Mouse (Mus musculus): ENCODE results near the gene Cdr2l.
"Not testable (repeated sequence)": the region's sequence is repeated elsewhere in the genome, so short reads cannot be mapped to it uniquely, and the experiment has no call there.

Gene Cdr2l

GRCm38 (mm10) chr11:115372015-115372414 lies 9.7 kb upstream of the Cdr2l start:
- DNase-seq: no peak

GRCm38 (mm10) chr11:115372737-115373136 lies 9.0 kb upstream of the Cdr2l start:
- DNase-seq: no peak

GRCm38 (mm10) chr11:115373805-115374694 lies 7.7 kb upstream of the Cdr2l start:
- no peak for DNase-seq

GRCm38 (mm10) chr11:115374695-115375425 lies 6.9 kb upstream of the Cdr2l start:
- DNase-seq: no peak

GRCm38 (mm10) chr11:115376722-115377121 lies 5.0 kb upstream of the Cdr2l start:
- no peak for DNase-seq

GRCm38 (mm10) chr11:115377254-115377653 lies 4.5 kb upstream of the Cdr2l start:
- DNase-seq: no peak

GRCm38 (mm10) chr11:115377854-115378253 lies 3.9 kb upstream of the Cdr2l start:
- no peak for DNase-seq

- no peak for DNase-seq
Observed at GRCm38 (mm10) chr11:115381276-115381675, 440 bp upstream of the Cdr2l start.

- no peak for DNase-seq
Observed at GRCm38 (mm10) chr11:115382891-115383290, 1.2 kb downstream of the Cdr2l start.

- DNase-seq: no peak
Observed at GRCm38 (mm10) chr11:115383701-115384474, 2.2 kb downstream of the Cdr2l start.

- DNase-seq: no peak
Observed at GRCm38 (mm10) chr11:115384587-115384986, 2.9 kb downstream of the Cdr2l start.

GRCm38 (mm10) chr11:115386859-115387258 lies 5.1 kb downstream of the Cdr2l start:
- not testable (repeated sequence) for DNase-seq

GRCm38 (mm10) chr11:115391358-115391757 lies 9.6 kb downstream of the Cdr2l start:
- DNase-seq: no peak

- DNase-seq: no peak
Observed at GRCm38 (mm10) chr11:115393721-115394325, 12.1 kb downstream of the Cdr2l start.

GRCm38 (mm10) chr11:115398085-115398484 lies 16.4 kb downstream of the Cdr2l start:
- DNase-seq: no peak

GRCm38 (mm10) chr11:115400126-115400525 lies 18.4 kb downstream of the Cdr2l start:
- DNase-seq: no peak

- no peak for DNase-seq
Observed at GRCm38 (mm10) chr11:115400630-115401391, 19.1 kb downstream of the Cdr2l start.

- DNase-seq: peak; percentile 86
Observed at GRCm38 (mm10) chr11:115403338-115404124, 21.8 kb downstream of the Cdr2l start, which contains the start of gene Mrpl58. Gene Mrpl58, plus strand, starts transcription at chr11:115403752.

- DNase-seq: peak; percentile 53
Observed at GRCm38 (mm10) chr11:115405723-115406122, 24.0 kb downstream of the Cdr2l start.

GRCm38 (mm10) chr11:115406858-115407401 lies 25.2 kb downstream of the Cdr2l start:
- DNase-seq: peak; percentile 85
